Comparison of ENCODE assay signal across 10 mouse cellular contexts in genomic region chr13:56258196-56259020, GRCm38 (mm10). TPM values are rescaled to one million over a fixed set of nuclear protein-coding genes. Genes with fewer than 3 reads are reported as not detected.
A peak's percentile ranks its signal among the peaks of the same experiment; 100 is the strongest.
DNase-seq lines count a peak whose midpoint lies in the region; ATAC-seq and TF ChIP-seq lines count a peak whose summit lies in the region.
"Had no signal": no experiment of that assay in that cellular context is flagged by ENCODE, and none has a peak within 500 bp of the region (broad histone marks: within the 10 kb centered on the region; RNA-seq: fewer than 3 reads in every experiment).

No protein-coding gene starts in this region.

- no peak for DNase-seq in heart, adult 2 months
- DNase-seq in G1E (ENCODE audit: low spot score), result no peak
- DNase-seq in cerebellum, adult 11-12 months, result no peak
- no peak for DNase-seq in gastrocnemius, postnatal 4 days (ENCODE audit: low spot score in 2 of 2)
- no peak for DNase-seq in lung, postnatal 10 days
- DNase-seq: kidney, adult 8-10 months had no signal

- peaks cover 98% of the 10 kb centered on the region for H3K27me3 ChIP-seq in heart, embryonic 14.5 days (ENCODE audit: control insufficient read depth, insufficient read depth, low read length)
- peaks cover 15% of the 10 kb centered on the region for H3K27me3 ChIP-seq in heart, adult 2 months (ENCODE audit: control insufficient read depth, insufficient read depth, low read length)
- H3K27me3 ChIP-seq in G1E (ENCODE audit: insufficient read depth, low read length), result no peaks in the 10 kb centered on the region
- H3K27me3 ChIP-seq in forebrain, embryonic 16.5 days (replicated peaks; ENCODE audit: control insufficient read depth, insufficient read depth, low read length), result peaks cover 78% of the 10 kb centered on the region
- peaks cover 93% of the 10 kb centered on the region for H3K27me3 ChIP-seq in midbrain, embryonic 12.5 days

- ATAC-seq in heart, embryonic 14.5 days (ENCODE audit: insufficient number of reproducible peaks, insufficient read depth, low FRiP score, low read depth), result no peak
- ATAC-seq in G1E (ENCODE audit: extremely low read depth, insufficient number of reproducible peaks, low FRiP score, poor library complexity, severe bottlenecking), result no peak
- no peak for ATAC-seq in forebrain, embryonic 16.5 days
- peak; percentile 48 for ATAC-seq in midbrain, embryonic 12.5 days (ENCODE audit: low FRiP score, low read depth)

- no peaks in the 10 kb centered on the region for H3K79me2 ChIP-seq in heart, adult 2 months (replicated peaks; ENCODE audit: control insufficient read depth, insufficient read depth, low read length)

- H3K36me3 ChIP-seq in heart, embryonic 14.5 days (ENCODE audit: control insufficient read depth, insufficient read depth, low read length), result no peaks in the 10 kb centered on the region
- H3K36me3 ChIP-seq in heart, adult 2 months (ENCODE audit: control insufficient read depth, insufficient read depth, low read length), result no peaks in the 10 kb centered on the region
- H3K36me3 ChIP-seq in G1E (replicated peaks), result no peaks in the 10 kb centered on the region
- H3K36me3 ChIP-seq in forebrain, embryonic 16.5 days (ENCODE audit: control insufficient read depth, insufficient read depth), result no peaks in the 10 kb centered on the region
- H3K36me3 ChIP-seq in midbrain, embryonic 12.5 days, result no peaks in the 10 kb centered on the region

- no peaks in the 10 kb centered on the region for H3K9me3 ChIP-seq in heart, embryonic 14.5 days (ENCODE audit: control insufficient read depth, low read length)
- H3K9me3 ChIP-seq in G1E (replicated peaks), result peaks cover 70% of the 10 kb centered on the region
- H3K9me3 ChIP-seq in forebrain, embryonic 16.5 days (ENCODE audit: control insufficient read depth, low read length), result no peaks in the 10 kb centered on the region
- no peaks in the 10 kb centered on the region for H3K9me3 ChIP-seq in midbrain, embryonic 12.5 days

- peak overlapping the region; percentile 11 to 31 for H3K4me3 ChIP-seq in heart, embryonic 14.5 days (ENCODE audit: control insufficient read depth in 1 of 2, insufficient read depth in 1 of 2, low read depth in 1 of 2, low read length in 2 of 2)
- H3K4me3 ChIP-seq in heart, adult 2 months, result no peak overlapping the region
- H3K4me3 ChIP-seq in G1E (ENCODE audit: low read depth, low read length), result peak overlapping the region; percentile 33; the same call in 1 of the 2 replicates
- peak overlapping the region; percentile 37 for H3K4me3 ChIP-seq in forebrain, embryonic 16.5 days (replicated peaks; ENCODE audit: low read length)
- peak overlapping the region; percentile 32 for H3K4me3 ChIP-seq in midbrain, embryonic 12.5 days
- H3K4me3 ChIP-seq: myocyte had no signal

- H3K27ac ChIP-seq in heart, embryonic 14.5 days (replicated peaks in 1 of 2; ENCODE audit: control insufficient read depth in 1 of 2, insufficient read depth in 1 of 2, low read depth in 2 of 2, low read length in 2 of 2), result no peak overlapping the region
- no peak overlapping the region for H3K27ac ChIP-seq in heart, adult 2 months
- no peak overlapping the region for H3K27ac ChIP-seq in forebrain, embryonic 16.5 days (ENCODE audit: low read length)
- H3K27ac ChIP-seq in midbrain, embryonic 12.5 days (replicated peaks), result peak overlapping the region; percentile 77

- TF ChIP-seq CTCF in heart, adult 2 months (IDR thresholded peaks at IDR 0.05), result no peak
- no peak for TF ChIP-seq CTCF in G1E (IDR thresholded peaks at IDR 0.05; ENCODE audit: low read depth, low read length)

- TF ChIP-seq POLR2A in heart, adult 2 months (IDR thresholded peaks at IDR 0.05; ENCODE audit: insufficient read depth, low read depth, low read length), result no peak

- no peak for TF ChIP-seq EP300 in heart, adult 2 months (IDR thresholded peaks at IDR 0.05; ENCODE audit: insufficient read depth, low read depth, low read length)

- 1% methylated on average over 52 of the region's 52 CpGs for WGBS in heart, embryonic 14.5 days
- WGBS in heart, adult 2 months, result 2% methylated on average over 52 of the region's 52 CpGs
- under 1% methylated on average over 52 of the region's 52 CpGs for WGBS in forebrain, embryonic 16.5 days
- WGBS in midbrain, embryonic 12.5 days, result under 1% methylated on average over 52 of the region's 52 CpGs

- peak overlapping the region; percentile 54 for H3K4me2 ChIP-seq in heart, embryonic 14.5 days (ENCODE audit: low read length)
- H3K4me2 ChIP-seq in forebrain, embryonic 16.5 days (ENCODE audit: low read length), result peak overlapping the region; percentile 70
- H3K4me2 ChIP-seq in midbrain, embryonic 12.5 days (replicated peaks), result peak overlapping the region; percentile 62

- H3K4me1 ChIP-seq in heart, embryonic 14.5 days (ENCODE audit: control insufficient read depth in 2 of 2, insufficient read depth in 2 of 2, low read length in 2 of 2), result peaks cover 0 to 7% of the 10 kb centered on the region in 2 experiments; a peak in 2 of 4 replicates
- no peaks in the 10 kb centered on the region for H3K4me1 ChIP-seq in heart, adult 2 months (ENCODE audit: control insufficient read depth, insufficient read depth, low read length)
- H3K4me1 ChIP-seq in G1E (ENCODE audit: insufficient read depth, low read depth, low read length), result no peaks in the 10 kb centered on the region
- peaks cover 20% of the 10 kb centered on the region for H3K4me1 ChIP-seq in forebrain, embryonic 16.5 days (replicated peaks; ENCODE audit: control insufficient read depth, insufficient read depth, low read length)
- peaks cover 58% of the 10 kb centered on the region for H3K4me1 ChIP-seq in midbrain, embryonic 12.5 days

- H3K9ac ChIP-seq in heart, embryonic 14.5 days (ENCODE audit: low read length), result no peak overlapping the region
- no peak overlapping the region for H3K9ac ChIP-seq in heart, adult 2 months (ENCODE audit: low read depth, low read length)
- 0 out of 2 replicates have a peak overlapping the region, but pooled peaks have one; percentile 32 for H3K9ac ChIP-seq in forebrain, embryonic 16.5 days (replicated peaks; ENCODE audit: low read depth, low read length)
- H3K9ac ChIP-seq in midbrain, embryonic 12.5 days (replicated peaks), result peak overlapping the region; percentile 39; the same call in 1 of the 2 replicates

- intact Hi-C loops in heart, adult 2 months (cut with DNase I), result loop anchor here (10.0 kb wide), 1 partner anchor 424 kb away; the partner anchor contains the start of gene Pitx1

RNA-seq across cellular contexts. Expression of gene Neurog1, which starts 6.4 kb away (rescaled TPM):
- not detected in 2 replicates for polyA plus RNA-seq in heart, embryonic 14.5 days (2014; fragmentation: Nextera tagmentation; extraction: Ambion mirVana)
- total RNA-seq in heart, adult 2 months (2021), result not detected
- not detected in 2 replicates for polyA plus RNA-seq in heart, adult 2 months (2012; rRNA removed)
- total RNA-seq in G1E (2014; fragmentation: Nextera tagmentation) (not detected in 2 replicates), G1E (2017) (0.11 TPM in 1 of 2 replicates, not detected in the other)
- polyA plus RNA-seq in G1E (2012), result not detected in 2 replicates
- polyA plus RNA-seq in forebrain, embryonic 16.5 days (2015; fragmentation: Nextera tagmentation; extraction: Ambion mirVana), result 2.3 and 2.6 TPM in 2 replicates
- polyA plus RNA-seq in midbrain, embryonic 12.5 days (2016; fragmentation: Nextera tagmentation; extraction: Ambion mirVana), result 38.0 and 38.8 TPM in 2 replicates
- not detected for total RNA-seq in gastrocnemius, postnatal 4 days (2021)
- polyA plus RNA-seq: myocyte had no signal

RNA-seq across cellular contexts. Expression of gene Cxcl14, which starts 37.9 kb away (rescaled TPM):
- 0.18 and 0.59 TPM in 2 replicates for polyA plus RNA-seq in heart, embryonic 14.5 days (2014; fragmentation: Nextera tagmentation; extraction: Ambion mirVana)
- 1 to 10 TPM; 5.5 to 6.2 TPM for total RNA-seq in heart, adult 2 months (2021)
- 15.7 and 22.1 TPM in 2 replicates for polyA plus RNA-seq in heart, adult 2 months (2012; rRNA removed)
- total RNA-seq in G1E (2014; fragmentation: Nextera tagmentation) (not detected in 2 replicates), G1E (2017) (0.06 TPM in 1 of 2 replicates, not detected in the other)
- not detected in 2 replicates for polyA plus RNA-seq in G1E (2012)
- polyA plus RNA-seq in forebrain, embryonic 16.5 days (2015; fragmentation: Nextera tagmentation; extraction: Ambion mirVana), result 12.8 and 20.9 TPM in 2 replicates
- 27.5 and 37.6 TPM in 2 replicates for polyA plus RNA-seq in midbrain, embryonic 12.5 days (2016; fragmentation: Nextera tagmentation; extraction: Ambion mirVana)
- 1 to 10 TPM; 5.3 to 5.6 TPM for total RNA-seq in gastrocnemius, postnatal 4 days (2021)
- polyA plus RNA-seq: myocyte had no signal

Comparison
In these comparisons a context has a peak if more than half of its experiments do, and no peak if none do; other contexts are left out.
1. H3K9ac ChIP-seq: peak in forebrain, embryonic 16.5 days (single experiment) and midbrain, embryonic 12.5 days (single experiment); none in heart, embryonic 14.5 days (single experiment) and heart, adult 2 months (single experiment).
2. RNA of gene Neurog1, which starts 6.4 kb away (polyA plus RNA-seq): 38.0 to 38.8 TPM in midbrain, embryonic 12.5 days; 2.3 to 2.6 TPM in forebrain, embryonic 16.5 days, not detected in heart, embryonic 14.5 days, not detected in heart, adult 2 months and not detected in G1E; every median in the first group is over 10 times any median in the second.
3. Peak in every context shown above with its lines, with median percentiles within 50 percentile points of each other: H3K4me2 ChIP-seq.